Mouse (Mus musculus) urinary bladder, postnatal 4 days (tissue): ENCODE measurements around the gene Rpl9-ps6.
A peak's percentile ranks its signal among the peaks of the same experiment; 100 is the strongest.

Experiments used
- DNase-seq, 2 experiments: peaks; one replicate each; pipeline ENCODE4 v3.0.0; 2021 to 2022; ENCODE audit warnings: low spot score in 2 of 2

Gene Rpl9-ps6

GRCm38 (mm10) chr19:32481511-32481910 lies 15.1 kb upstream of the Rpl9-ps6 start:
- no peak for DNase-seq

- DNase-seq: no peak
These were observed 14.5 kb upstream of the Rpl9-ps6 start for GRCm38 (mm10) chr19:32480791-32481442.

- no peak for DNase-seq
These were observed 13.9 kb upstream of the Rpl9-ps6 start for GRCm38 (mm10) chr19:32480255-32480654.

GRCm38 (mm10) chr19:32476712-32477052 lies 10.3 kb upstream of the Rpl9-ps6 start:
- DNase-seq: no peak

- DNase-seq: no peak
These were observed 9.8 kb upstream of the Rpl9-ps6 start for GRCm38 (mm10) chr19:32476016-32476711.

GRCm38 (mm10) chr19:32470570-32471263 lies 4.3 kb upstream of the Rpl9-ps6 start:
- no peak for DNase-seq

GRCm38 (mm10) chr19:32470059-32470497 lies 3.7 kb upstream of the Rpl9-ps6 start:
- DNase-seq: no peak

- DNase-seq: no peak
These were observed 947 bp upstream of the Rpl9-ps6 start for GRCm38 (mm10) chr19:32467325-32467724.

- DNase-seq: no peak
These were observed 1.1 kb downstream of the Rpl9-ps6 start for GRCm38 (mm10) chr19:32465228-32465627.

- no peak for DNase-seq
These were observed 3.3 kb downstream of the Rpl9-ps6 start for GRCm38 (mm10) chr19:32463037-32463436.

GRCm38 (mm10) chr19:32457631-32458030 lies 8.7 kb downstream of the Rpl9-ps6 start:
- DNase-seq: peak in 1 of 2 experiments; percentile 52

- peak in 1 of 2 experiments; percentile 34 for DNase-seq
These were observed 9.6 kb downstream of the Rpl9-ps6 start for GRCm38 (mm10) chr19:32456744-32457143.

- peak in 1 of 2 experiments; percentile 30 for DNase-seq
These were observed 14.1 kb downstream of the Rpl9-ps6 start for GRCm38 (mm10) chr19:32452231-32452630.

GRCm38 (mm10) chr19:32448931-32449330 lies 17.4 kb downstream of the Rpl9-ps6 start:
- DNase-seq: peak in 1 of 2 experiments; percentile 45

- no peak for DNase-seq
These were observed 24.8 kb downstream of the Rpl9-ps6 start for GRCm38 (mm10) chr19:32441568-32441967.

- no peak for DNase-seq
These were observed 27.0 kb downstream of the Rpl9-ps6 start for GRCm38 (mm10) chr19:32439356-32439755.

GRCm38 (mm10) chr19:32425856-32426255 lies 40.5 kb downstream of the Rpl9-ps6 start:
- no peak for DNase-seq

- no peak for DNase-seq
These were observed 41.7 kb downstream of the Rpl9-ps6 start for GRCm38 (mm10) chr19:32424706-32425105.

GRCm38 (mm10) chr19:32419069-32419468 lies 47.3 kb downstream of the Rpl9-ps6 start:
- no peak for DNase-seq

GRCm38 (mm10) chr19:32416692-32417317 lies 49.6 kb downstream of the Rpl9-ps6 start:
- DNase-seq: no peak
